Mouse (Mus musculus): ENCODE measurements at regions not wholly inside any gene's neighbourhood (a gene's known extent, or its start where the extent isn't known, plus 50 kb on each side); places are given as distances from the start of the nearest gene placed in this dataset.
A peak's percentile ranks its signal among the peaks of the same experiment; 100 is the strongest.

DNA sequence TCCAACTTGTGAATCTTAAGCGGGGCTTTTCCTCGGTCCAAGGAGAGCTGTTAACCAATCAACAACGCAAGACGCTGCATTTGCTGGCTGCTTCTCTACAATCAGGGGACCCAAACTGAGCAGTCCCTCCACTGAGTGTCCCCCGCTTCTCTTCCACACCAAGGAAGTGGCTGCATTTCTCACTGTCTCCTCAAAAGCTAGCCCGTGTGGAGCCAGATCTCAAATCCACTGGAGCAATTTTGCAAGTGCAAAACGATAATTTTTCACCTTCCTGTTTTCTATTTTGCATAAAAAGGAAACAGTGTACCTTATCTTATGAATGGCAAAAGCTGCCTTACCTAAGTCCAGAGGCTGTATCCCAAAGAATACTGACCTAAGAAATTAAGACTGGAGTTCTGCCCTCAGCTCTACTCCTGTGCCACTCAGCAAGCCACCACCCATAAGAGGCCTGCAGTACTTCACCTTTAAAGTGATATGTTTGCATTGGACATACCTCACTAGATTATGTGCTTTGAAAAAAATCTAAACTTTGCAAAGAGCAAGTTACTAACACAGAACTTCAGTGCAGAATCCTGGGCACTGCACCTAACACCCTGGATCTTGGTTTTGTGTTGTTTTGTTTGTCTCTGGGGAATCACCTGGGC lies 52.7 kb upstream of the Nap1l1 start:
- DNase-seq = no peak

DNA sequence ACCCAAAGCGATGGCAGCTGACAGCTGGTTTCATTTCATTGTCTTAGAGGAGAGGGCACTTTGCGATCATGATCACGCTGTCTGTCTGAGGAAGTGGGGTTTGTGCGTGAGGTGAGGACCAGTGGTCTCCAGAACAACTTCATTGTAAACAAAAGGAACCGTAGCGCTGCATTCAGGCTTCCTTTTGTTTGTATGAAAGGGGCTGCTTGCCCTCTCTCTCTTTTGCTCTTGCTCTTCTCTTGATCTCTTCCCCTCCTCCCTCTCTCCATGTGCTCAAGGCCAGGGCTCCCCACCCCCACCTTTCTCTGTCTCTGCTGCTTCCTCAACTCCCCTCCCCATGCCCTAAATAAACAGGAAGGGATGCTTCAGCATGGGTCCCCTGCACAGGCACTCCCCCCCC lies 51.0 kb upstream of the Nap1l1 start:
- DNase-seq = peak; percentile 24

DNA sequence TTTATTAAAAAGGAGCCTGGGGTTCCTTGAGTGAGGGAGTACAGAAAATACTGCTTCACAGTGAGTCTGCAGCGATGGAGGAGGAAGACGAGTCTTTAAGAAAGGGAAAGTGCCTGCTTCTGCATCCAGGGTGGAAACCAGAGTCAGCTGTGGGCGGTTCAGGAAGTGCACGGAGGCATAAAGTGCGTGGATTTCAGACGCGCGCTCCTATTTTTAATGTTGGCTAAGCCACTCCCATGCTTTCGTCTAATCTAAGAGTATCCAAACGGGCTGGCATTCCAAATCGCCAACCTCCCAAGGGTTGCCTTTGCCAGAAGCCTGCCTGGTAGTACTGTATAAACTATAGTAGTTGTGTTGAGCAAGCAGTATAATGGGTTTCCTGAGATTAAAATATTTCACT lies 50.4 kb upstream of the Nap1l1 start:
- no peak for DNase-seq

Data from liver (tissue).